Mouse (Mus musculus) brain, embryonic 14.5 days (tissue): ENCODE measurements around the gene Stom.

ENCODE experiments used
- CTCF ChIP-seq: fragments of 200-500 bp; IDR thresholded peaks from 2 replicates; pipeline ENCODE4 v1.5.1; 2012; ENCODE audit warnings: inconsistent platforms, mild to moderate bottlenecking, moderate library complexity, borderline replicate concordance; ENCODE audit not compliant: insufficient read depth, insufficient read length; ENCODE audit errors: extremely low read depth
- POLR2A ChIP-seq: fragments of 200-500 bp; IDR thresholded peaks from 2 replicates; pipeline ENCODE4 v1.6.1; 2012; ENCODE audit warnings: mild to moderate bottlenecking, inconsistent platforms, borderline replicate concordance; ENCODE audit not compliant: poor library complexity, insufficient read depth, insufficient read length, severe bottlenecking; ENCODE audit errors: extremely low read depth

GRCm38 (mm10) chr2:35266251-35266905 is 70.4 kb downstream of the Stom start:
- no peak for TF ChIP-seq POLR2A
- no peak for TF ChIP-seq CTCF
